Mouse (Mus musculus) megakaryocyte, embryonic 14.5 days (primary cell): ENCODE results near the gene Rap1gds1.

ENCODE experiments used
- FLI1 ChIP-seq: IDR thresholded peaks from 2 replicates; pipeline ENCODE4 v1.6.1; 2012; ENCODE audit warnings: low read length, inconsistent platforms, mixed read lengths
- GATA1 ChIP-seq: IDR thresholded peaks from 3 replicates; pipeline ENCODE4 v1.6.1; 2012; ENCODE audit warnings: mixed read lengths, low read length, inconsistent platforms, borderline replicate concordance

- TF ChIP-seq GATA1 (no peak), FLI1 (no peak)
Measured at GRCm38 (mm10) chr3:138905678-138906077, 169.3 kb downstream of the Rap1gds1 start.
